Mouse (Mus musculus) CH12.LX (cell line): ENCODE results near the gene Jmjd1c.

Source experiments
- BHLHE40 ChIP-seq: IDR thresholded peaks from 2 replicates; pipeline ENCODE4 v1.6.1; 2011; ENCODE audit warnings: mild to moderate bottlenecking, low read depth, low read length, improper control_type of control experiment
- CHD2 ChIP-seq: IDR thresholded peaks from 2 replicates; pipeline ENCODE4 v1.6.1; 2011; ENCODE audit warnings: low read length, improper control_type of control experiment
- CTCF ChIP-seq, 2 experiments: IDR thresholded peaks in 1 of 2; conservative IDR thresholded peaks in 1 of 2; 2 replicates each; pipeline ENCODE4 v1.5.1; 2011 to 2012; ENCODE audit warnings: low read depth in 2 of 2, low read length in 2 of 2, improper control_type of control experiment in 1 of 2, inconsistent platforms in 1 of 2, mild to moderate bottlenecking in 1 of 2, moderate library complexity in 1 of 2
- ELF1 ChIP-seq: IDR thresholded peaks from 2 replicates; pipeline ENCODE4 v1.6.1; 2014; ENCODE audit warnings: low read depth, mild to moderate bottlenecking, inconsistent platforms, low read length, improper control_type of control experiment
- EP300 ChIP-seq: IDR thresholded peaks from 2 replicates; pipeline ENCODE4 v1.6.1; 2011; ENCODE audit warnings: low read length, improper control_type of control experiment
- GABPA ChIP-seq: IDR thresholded peaks from 2 replicates; pipeline ENCODE4 v1.6.1; 2012; ENCODE audit warnings: low read depth, low read length, improper control_type of control experiment, inconsistent platforms; ENCODE audit not compliant: insufficient replicate concordance
- JUN ChIP-seq: IDR thresholded peaks from 2 replicates; pipeline ENCODE4 v1.6.1; 2011; ENCODE audit warnings: low read depth, mild to moderate bottlenecking, low read length, improper control_type of control experiment, moderate library complexity; ENCODE audit not compliant: insufficient read depth
- MAX ChIP-seq: IDR thresholded peaks from 2 replicates; pipeline ENCODE4 v1.6.1; 2011; ENCODE audit warnings: low read length, improper control_type of control experiment
- MEF2A ChIP-seq: IDR thresholded peaks from 2 replicates; pipeline ENCODE4 v1.6.1; 2014; ENCODE audit warnings: low read depth, mild to moderate bottlenecking, inconsistent platforms, low read length, improper control_type of control experiment, borderline replicate concordance
- POLR2A ChIP-seq: IDR thresholded peaks from 2 replicates; pipeline ENCODE4 v1.6.1; 2011; ENCODE audit warnings: low read depth, mild to moderate bottlenecking, improper control_type of control experiment, low read length
- POLR2AphosphoS2 ChIP-seq: IDR thresholded peaks from 2 replicates; pipeline ENCODE4 v1.6.1; 2011; ENCODE audit warnings: low read depth, low read length, improper control_type of control experiment
- TBP ChIP-seq: conservative IDR thresholded peaks from 2 replicates; pipeline ENCODE4 v1.6.1; 2011; ENCODE audit warnings: low read depth, low read length, improper control_type of control experiment
- USF1 ChIP-seq: IDR thresholded peaks from 2 replicates; pipeline ENCODE4 v1.6.1; 2014; ENCODE audit warnings: low read depth, mild to moderate bottlenecking, inconsistent platforms, low read length, improper control_type of control experiment

DNA sequence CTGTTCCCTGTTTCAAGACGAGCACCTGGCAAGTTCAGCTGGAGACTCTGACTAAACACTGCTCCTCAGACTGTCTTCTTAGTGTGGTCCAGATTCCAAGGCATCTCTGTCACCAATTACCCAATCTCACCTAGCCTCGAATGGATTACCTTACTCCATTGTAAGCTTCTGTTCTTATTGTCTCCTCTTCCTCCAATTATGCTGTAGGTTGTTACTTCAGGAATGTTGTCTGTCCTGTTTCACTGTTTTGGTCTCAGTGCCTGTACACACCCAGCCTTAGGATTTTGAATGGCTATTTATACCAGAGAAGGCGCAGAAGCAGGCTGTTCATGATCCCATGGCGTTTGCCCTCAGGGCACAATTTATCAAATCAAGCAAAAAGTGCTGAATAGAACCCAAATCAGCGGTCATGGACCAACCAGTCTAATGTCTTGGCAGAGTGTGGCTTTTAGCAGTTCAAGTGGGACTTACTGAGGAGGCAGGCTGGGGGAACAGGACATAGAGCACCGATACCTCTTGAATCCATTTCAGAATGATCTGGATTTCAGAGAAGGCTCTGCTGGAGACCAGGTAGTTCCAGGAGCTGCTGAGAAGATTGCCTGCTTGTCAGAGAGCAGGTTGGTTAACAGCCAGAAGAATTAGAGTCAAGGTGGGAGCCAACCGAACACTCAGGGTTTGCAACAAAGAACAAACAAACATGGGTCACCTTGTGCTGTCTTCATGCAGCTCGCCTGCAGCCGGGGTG lies 11.3 kb downstream of the Jmjd1c start:
- TF ChIP-seq POLR2A (no peak), MAX (no peak), CTCF (conservative IDR thresholded peaks at IDR 0.05 in 1 of 2, IDR thresholded peaks at IDR 0.05 in 1 of 2; ENCODE audit: low read depth in 2 of 2, low read length in 2 of 2) (no peak), EP300 (no peak), GABPA (no peak), CHD2 (no peak), BHLHE40 (no peak), ELF1 (no peak), MEF2A (no peak), USF1 (no peak), JUN (no peak), TBP (no peak), POLR2AphosphoS2 (no peak)
